Mouse (Mus musculus) testis, postnatal 10 days (tissue): ENCODE data around the gene Speer4d.
"Not testable (repeated sequence)": the region's sequence is repeated elsewhere in the genome, so short reads cannot be mapped to it uniquely, and the experiment has no call there.

ENCODE experiments used
- DNase-seq: peaks from one replicate; pipeline ENCODE4 v3.0.0; 2021; ENCODE audit warnings: low spot score

The Speer4d gene

GRCm38 (mm10) chr5:15670789-15671188 is 51.9 kb downstream of the Speer4d start:
- not testable (repeated sequence) for DNase-seq
